ENCODE assay signal across 8 mouse cellular contexts in the genomic region with DNA sequence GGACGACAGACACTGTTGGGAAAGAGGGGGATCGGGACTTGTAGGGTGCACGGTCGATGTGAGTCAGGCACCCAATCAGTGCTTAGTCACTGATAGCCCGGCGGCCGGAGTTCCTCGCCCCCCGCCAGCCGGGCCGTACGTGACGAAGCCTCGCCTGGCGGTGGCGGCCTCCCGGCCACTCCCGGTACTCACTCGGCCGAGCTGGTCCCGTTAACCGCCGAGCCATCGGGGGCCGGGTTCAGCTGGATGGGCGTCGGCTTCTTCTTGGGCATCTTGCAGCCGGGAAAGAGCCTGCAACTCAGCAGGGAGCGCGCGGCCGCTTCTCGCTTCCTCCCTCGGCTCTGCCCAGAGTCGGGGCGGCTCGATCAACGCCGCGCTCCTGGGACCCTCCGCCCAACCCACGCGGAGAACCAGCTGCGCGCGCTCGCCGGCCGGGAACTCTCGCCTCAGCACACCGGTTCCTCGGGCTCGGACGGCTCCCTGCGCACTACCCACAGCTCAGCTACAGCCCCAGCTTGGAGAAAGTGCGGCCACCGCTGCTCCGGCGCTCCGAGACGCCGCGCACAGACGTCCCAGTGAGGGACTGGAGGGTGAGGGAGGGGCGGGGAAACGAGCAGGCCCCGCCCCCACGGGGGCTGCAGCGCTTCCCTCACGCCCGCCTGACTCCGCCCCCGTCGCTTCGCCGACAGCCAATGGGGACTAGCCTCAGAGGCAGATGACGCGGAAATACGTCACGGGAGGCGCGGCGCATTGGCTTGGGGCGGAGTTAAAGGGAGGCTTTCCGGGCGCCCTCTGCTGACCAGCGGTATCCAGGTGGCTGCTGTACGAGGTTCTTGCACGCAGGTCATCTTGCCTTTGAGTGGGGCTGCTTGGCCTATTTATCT. TPM values are rescaled to one million over a fixed set of nuclear protein-coding genes. Genes with fewer than 3 reads are reported as not detected.
A peak's percentile ranks its signal among the peaks of the same experiment; 100 is the strongest.
DNase-seq lines count a peak whose midpoint lies in the region; ATAC-seq and TF ChIP-seq lines count a peak whose summit lies in the region.

A gene (minus strand): TSS at position 611 of the 884 bp plus-strand sequence.

- H3K79me2 ChIP-seq in CH12.LX (replicated peaks; ENCODE audit: control insufficient read depth, extremely low read depth, insufficient read depth, poor library complexity, severe bottlenecking): peaks cover 29% of the 10 kb centered on the region

- peak within 1 kb of the TSS; percentile 65 for H3K27ac ChIP-seq in CH12.LX (ENCODE audit: insufficient read depth, low read depth)
- peak within 1 kb of the TSS; percentile 58 for H3K27ac ChIP-seq in forebrain, embryonic 11.5 days (ENCODE audit: low read depth, low read length)
- peak within 1 kb of the TSS; percentile 84 for H3K27ac ChIP-seq in heart, embryonic 16.5 days (ENCODE audit: low read length)
- peak within 1 kb of the TSS; percentile 90 for H3K27ac ChIP-seq in liver, embryonic 15.5 days (replicated peaks)
- H3K27ac ChIP-seq in neural tube, embryonic 12.5 days: peak within 1 kb of the TSS; percentile 76

- peak; percentile 98 for TF ChIP-seq POLR2A in CH12.LX (IDR thresholded peaks at IDR 0.05; ENCODE audit: low read depth, low read length)

- no peaks in the 10 kb centered on the region for H3K9me3 ChIP-seq in CH12.LX (replicated peaks; ENCODE audit: low read length)
- H3K9me3 ChIP-seq in forebrain, embryonic 11.5 days (ENCODE audit: control insufficient read depth, low read length): no peaks in the 10 kb centered on the region
- H3K9me3 ChIP-seq in heart, embryonic 16.5 days (replicated peaks; ENCODE audit: control insufficient read depth, low read length): no peaks in the 10 kb centered on the region
- no peaks in the 10 kb centered on the region for H3K9me3 ChIP-seq in liver, embryonic 15.5 days (replicated peaks)
- no peaks in the 10 kb centered on the region for H3K9me3 ChIP-seq in neural tube, embryonic 12.5 days

- ATAC-seq in forebrain, embryonic 11.5 days (replicated peaks; ENCODE audit: low FRiP score): peak; percentile 95
- peak; percentile 97 for ATAC-seq in heart, embryonic 16.5 days (replicated peaks; ENCODE audit: extremely low read depth, insufficient read depth, low FRiP score)
- peak; percentile 92 for ATAC-seq in liver, embryonic 15.5 days (ENCODE audit: insufficient read depth)
- ATAC-seq in neural tube, embryonic 12.5 days (ENCODE audit: low FRiP score, low read depth): peak; percentile 98

- peak within 1 kb of the TSS; percentile 67 for H3K4me2 ChIP-seq in CH12.LX (ENCODE audit: insufficient read depth, low read depth, poor library complexity, severe bottlenecking)
- peak within 1 kb of the TSS; percentile 88 for H3K4me2 ChIP-seq in forebrain, embryonic 11.5 days (ENCODE audit: low read depth, low read length, severe bottlenecking)
- H3K4me2 ChIP-seq in heart, embryonic 16.5 days (ENCODE audit: low read depth, low read length): peak within 1 kb of the TSS; percentile 90
- peak within 1 kb of the TSS; percentile 92 for H3K4me2 ChIP-seq in liver, embryonic 15.5 days
- peak within 1 kb of the TSS; percentile 87 for H3K4me2 ChIP-seq in neural tube, embryonic 12.5 days (replicated peaks)

- TF ChIP-seq EP300 in CH12.LX (IDR thresholded peaks at IDR 0.05; ENCODE audit: low read length): no peak

- peak within 1 kb of the TSS; percentile 87 to 96 (median 95) for H3K4me3 ChIP-seq in CH12.LX (replicated peaks in 1 of 3; ENCODE audit: low read depth in 2 of 3, low read length in 2 of 3, poor library complexity in 1 of 3)
- peak within 1 kb of the TSS; percentile 75 for H3K4me3 ChIP-seq in forebrain, embryonic 11.5 days (ENCODE audit: low read depth, low read length)
- peak within 1 kb of the TSS; percentile 70 for H3K4me3 ChIP-seq in heart, embryonic 16.5 days (ENCODE audit: low read length)
- peak within 1 kb of the TSS; percentile 92 for H3K4me3 ChIP-seq in liver, embryonic 15.5 days (replicated peaks)
- peak within 1 kb of the TSS; percentile 90 for H3K4me3 ChIP-seq in neural tube, embryonic 12.5 days

- WGBS in forebrain, embryonic 11.5 days: under 1% methylated on average over 74 of the region's 89 CpGs
- WGBS in heart, embryonic 16.5 days: under 1% methylated on average over 89 of the region's 89 CpGs
- under 1% methylated on average over 89 of the region's 89 CpGs for WGBS in liver, embryonic 15.5 days (ENCODE audit: insufficient replicate concordance)
- under 1% methylated on average over 89 of the region's 89 CpGs for WGBS in neural tube, embryonic 12.5 days

- H3K27me3 ChIP-seq in CH12.LX (replicated peaks): no peaks in the 10 kb centered on the region
- no peaks in the 10 kb centered on the region for H3K27me3 ChIP-seq in forebrain, embryonic 11.5 days (ENCODE audit: control insufficient read depth, insufficient read depth, low read length)
- H3K27me3 ChIP-seq in heart, embryonic 16.5 days (ENCODE audit: control insufficient read depth, insufficient read depth, low read length): no peaks in the 10 kb centered on the region
- no peaks in the 10 kb centered on the region for H3K27me3 ChIP-seq in liver, embryonic 15.5 days
- H3K27me3 ChIP-seq in neural tube, embryonic 12.5 days (replicated peaks): no peaks in the 10 kb centered on the region

- peak; percentile 8 to 81; a peak in 2 of 4 replicates for TF ChIP-seq CTCF in CH12.LX (conservative IDR thresholded peaks at IDR 0.05 in 1 of 2, IDR thresholded peaks at IDR 0.05 in 1 of 2; ENCODE audit: low read depth in 2 of 2, low read length in 2 of 2)

- peaks cover 12 to 46% of the 10 kb centered on the region in 2 experiments for H3K4me1 ChIP-seq in CH12.LX (ENCODE audit: control insufficient read depth in 1 of 2, insufficient read depth in 2 of 2)
- H3K4me1 ChIP-seq in forebrain, embryonic 11.5 days (replicated peaks; ENCODE audit: control insufficient read depth, insufficient read depth, low read length): peaks cover 8% of the 10 kb centered on the region; the same call in 1 of the 2 replicates
- peaks cover 22% of the 10 kb centered on the region for H3K4me1 ChIP-seq in heart, embryonic 16.5 days (ENCODE audit: control insufficient read depth, insufficient read depth, low read length)
- H3K4me1 ChIP-seq in liver, embryonic 15.5 days (replicated peaks): peaks cover 33% of the 10 kb centered on the region
- peaks cover 13% of the 10 kb centered on the region for H3K4me1 ChIP-seq in neural tube, embryonic 12.5 days

- peak; percentile 19 for TF ChIP-seq RAD21 in CH12.LX (IDR thresholded peaks at IDR 0.05; ENCODE audit: low read depth, low read length)

- peaks cover 2 to 3% of the 10 kb centered on the region in 2 experiments for H3K36me3 ChIP-seq in CH12.LX (replicated peaks in 1 of 2; ENCODE audit: control insufficient read depth in 1 of 2, insufficient read depth in 1 of 2, low read length in 1 of 2)
- no peaks in the 10 kb centered on the region for H3K36me3 ChIP-seq in forebrain, embryonic 11.5 days (ENCODE audit: control insufficient read depth, insufficient read depth, low read length)
- no peaks in the 10 kb centered on the region for H3K36me3 ChIP-seq in heart, embryonic 16.5 days (ENCODE audit: control insufficient read depth, insufficient read depth)
- no peaks in the 10 kb centered on the region; the same call in 1 of the 2 replicates for H3K36me3 ChIP-seq in liver, embryonic 15.5 days (replicated peaks)
- no peaks in the 10 kb centered on the region for H3K36me3 ChIP-seq in neural tube, embryonic 12.5 days

- dilution Hi-C loops in CH12.LX (cut with MboI; ENCODE audit: extremely low pct_ligation_motif_present, extremely low pct_unique_long_range_greater_than_20kb, low sequenced_read_pairs): no loop called here

- in situ Hi-C loops in CH12.LX (cut with MboI; ENCODE audit: low pct_ligation_motif_present, low pct_unique_long_range_greater_than_20kb, low sequenced_read_pairs): loop anchor here (10.0 kb wide), 1 partner anchor 58 kb away; no protein-coding TSS in a partner anchor

- peak; percentile 99 for DNase-seq in CH12.LX (ENCODE audit: extremely low read depth)
- DNase-seq in c-Kit-positive CD71-positive TER-119-negative erythroid progenitor cells, embryonic 14.5 days (ENCODE audit: low read depth): peak; percentile 99
- DNase-seq in forebrain, embryonic 11.5 days (ENCODE audit: low spot score): peak; percentile 100
- peak; percentile 100 for DNase-seq in kidney, postnatal 36 days
- peak; percentile 98 for DNase-seq in telencephalon, adult 2 months (ENCODE audit: low read depth, low spot score)

- H3K9ac ChIP-seq in CH12.LX (ENCODE audit: insufficient read depth, low read depth): peak within 1 kb of the TSS; percentile 89
- H3K9ac ChIP-seq in forebrain, embryonic 11.5 days (ENCODE audit: low read length): peak within 1 kb of the TSS; percentile 92
- peak within 1 kb of the TSS; percentile 81 for H3K9ac ChIP-seq in heart, embryonic 16.5 days (ENCODE audit: low read length)
- peak within 1 kb of the TSS; percentile 87 for H3K9ac ChIP-seq in liver, embryonic 15.5 days
- peak within 1 kb of the TSS; percentile 79 for H3K9ac ChIP-seq in neural tube, embryonic 12.5 days

TF ChIP-seq in CH12.LX, 34 proteins besides CTCF, POLR2A, EP300 and RAD21 (continues in another document):
- TF ChIP-seq GABPA (IDR thresholded peaks at IDR 0.05; ENCODE audit: insufficient replicate concordance, low read depth, low read length) (no peak), TCF12 (IDR thresholded peaks at IDR 0.05; ENCODE audit: low read depth, low read length) (peak; percentile 88), USF2 (conservative IDR thresholded peaks at IDR 0.05; ENCODE audit: low read depth, low read length) (peak; percentile 73), NRF1 (IDR thresholded peaks at IDR 0.05; ENCODE audit: low read depth, low read length) (0 out of 2 replicates have a peak, but pooled peaks have one; percentile 23), SMC3 (IDR thresholded peaks at IDR 0.05; ENCODE audit: low read depth, low read length) (peak; percentile 65), BHLHE40 (IDR thresholded peaks at IDR 0.05; ENCODE audit: low read depth, low read length) (no peak), JUN (IDR thresholded peaks at IDR 0.05; ENCODE audit: insufficient read depth, low read depth, low read length) (no peak), ZMIZ1 (IDR thresholded peaks at IDR 0.05; ENCODE audit: low read depth, low read length) (peak; percentile 95), TBP (conservative IDR thresholded peaks at IDR 0.05; ENCODE audit: low read depth, low read length) (peak; percentile 78), SIN3A (IDR thresholded peaks at IDR 0.05; ENCODE audit: low read length) (peak; percentile 57), MYC (IDR thresholded peaks at IDR 0.05; ENCODE audit: low read depth, low read length) (no peak), KAT2A (IDR thresholded peaks at IDR 0.05; ENCODE audit: insufficient replicate concordance, low read length) (no peak)

RNA-seq across cellular contexts. Expression of the gene that starts here (rescaled TPM):
- 53.0 and 74.0 TPM in 2 replicates for total RNA-seq in CH12.LX (2012; rRNA removed)
- 118 and 122 TPM in 2 replicates for total RNA-seq in CH12.LX (2014; rRNA removed)
- 54.9 and 56.3 TPM in 2 replicates for polyA plus RNA-seq in CH12.LX (2012; ENCODE audit: insufficient read length, low read depth)
- polyA plus RNA-seq in forebrain, embryonic 11.5 days (2014; fragmentation: Nextera tagmentation; extraction: Ambion mirVana): 67.7 and 71.1 TPM in 2 replicates
- 86.8 and 98.1 TPM in 2 replicates for polyA plus RNA-seq in heart, embryonic 16.5 days (2015; fragmentation: Nextera tagmentation; extraction: Ambion mirVana)
- 30.1 and 30.9 TPM in 2 replicates for polyA plus RNA-seq in liver, embryonic 15.5 days (2015; fragmentation: Nextera tagmentation; extraction: Ambion mirVana)
- 64.1 and 67.4 TPM in 2 replicates for polyA plus RNA-seq in neural tube, embryonic 12.5 days (2016; fragmentation: Nextera tagmentation; extraction: Ambion mirVana)

Comparison
In these comparisons a context has a peak if more than half of its experiments do, and no peak if none do; other contexts are left out.
1. Peak in every context shown above with its lines: DNase-seq, ATAC-seq, H3K4me3 ChIP-seq and H3K27ac ChIP-seq.